Mouse (Mus musculus): ENCODE results near the gene Tas2r139. TPM values are rescaled to one million over a fixed set of nuclear protein-coding genes. Genes with fewer than 3 reads are reported as not detected.

The Tas2r139 gene
- total RNA-seq (2023): not detected in 4 replicates

GRCm38 (mm10) chr6:42140636-42141035 lies at the start of gene Tas2r139:
TSS of gene Tas2r139 (plus strand) at chr6:42140936.

Other genes starting within 250 kb of the Tas2r139 start
- gene Sval1, start 189.3 kb upstream of the Tas2r139 start, total RNA-seq (2023): not detected in 4 replicates
- gene Sval3, start 172.8 kb upstream of the Tas2r139 start, total RNA-seq (2023): not detected in 4 replicates
- not detected in 4 replicates for gene Sva, start 102.5 kb upstream of the Tas2r139 start, total RNA-seq (2023)
- not detected in 4 replicates for gene Tas2r144, start 74.4 kb downstream of the Tas2r139 start, total RNA-seq (2023)
- gene Gstk1, start 105.0 kb downstream of the Tas2r139 start, total RNA-seq (2023): 2.4 to 7.9 TPM (median 7.5 TPM) in 4 replicates
- gene Tmem139, start 121.0 kb downstream of the Tas2r139 start, total RNA-seq (2023): not detected in 4 replicates
- 114 to 127 TPM (median 123 TPM) in 4 replicates for gene Casp2, start 124.0 kb downstream of the Tas2r139 start, total RNA-seq (2023)
- 1.8 to 2.6 TPM (median 2.1 TPM) in 4 replicates for gene Clcn1, start 145.7 kb downstream of the Tas2r139 start, total RNA-seq (2023)
- not detected in 4 replicates for gene Fam131b, start 183.7 kb downstream of the Tas2r139 start, total RNA-seq (2023)
- 66.3 to 88.0 TPM (median 82.7 TPM) in 4 replicates for gene Zyx, start 208.7 kb downstream of the Tas2r139 start, total RNA-seq (2023)
- gene Epha1, start 232.3 kb downstream of the Tas2r139 start, total RNA-seq (2023): 0.18 to 0.25 TPM in 2 of 4 replicates, not detected in the others

Data from B cell, adult 62 days (primary cell).